Mouse (Mus musculus) megakaryocyte-erythroid progenitor cell, adult 5 weeks (primary cell): ENCODE measurements around the gene Hsd17b6. TPM values are rescaled to one million over a fixed set of nuclear protein-coding genes. Genes with fewer than 3 reads are reported as not detected.

Experiments
- polyA plus RNA-seq: library from polyadenylated mRNA; stranded (reverse); fragments of >175 nt; gene quantifications from 2 replicates; pipeline ENCODE4 v1.2.3, GENCODE M21; 2012

Gene Hsd17b6
- not detected in 2 replicates for polyA plus RNA-seq

DNA sequence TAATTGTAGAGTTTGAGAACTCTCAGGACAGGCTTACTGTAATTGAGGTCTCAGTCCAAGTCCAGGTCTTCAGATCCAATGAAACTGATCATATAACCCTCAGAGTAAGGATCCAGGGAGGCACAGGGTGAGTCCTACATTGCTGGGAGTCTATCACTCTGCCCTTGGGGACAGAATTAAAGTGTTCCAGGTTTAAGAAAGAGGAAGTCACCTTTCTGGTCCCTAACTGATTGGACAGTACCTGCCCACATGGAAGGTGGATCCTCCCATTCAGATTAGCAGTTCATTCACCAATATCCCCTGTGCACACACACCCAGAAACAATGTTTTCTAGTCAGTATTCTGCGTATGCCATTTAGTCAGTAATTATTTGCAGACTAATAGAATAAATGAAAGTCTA, at the start of gene Hsd17b6:
Hsd17b6 (minus strand) TSS at position 166 of the 400 bp plus-strand sequence.

DNA sequence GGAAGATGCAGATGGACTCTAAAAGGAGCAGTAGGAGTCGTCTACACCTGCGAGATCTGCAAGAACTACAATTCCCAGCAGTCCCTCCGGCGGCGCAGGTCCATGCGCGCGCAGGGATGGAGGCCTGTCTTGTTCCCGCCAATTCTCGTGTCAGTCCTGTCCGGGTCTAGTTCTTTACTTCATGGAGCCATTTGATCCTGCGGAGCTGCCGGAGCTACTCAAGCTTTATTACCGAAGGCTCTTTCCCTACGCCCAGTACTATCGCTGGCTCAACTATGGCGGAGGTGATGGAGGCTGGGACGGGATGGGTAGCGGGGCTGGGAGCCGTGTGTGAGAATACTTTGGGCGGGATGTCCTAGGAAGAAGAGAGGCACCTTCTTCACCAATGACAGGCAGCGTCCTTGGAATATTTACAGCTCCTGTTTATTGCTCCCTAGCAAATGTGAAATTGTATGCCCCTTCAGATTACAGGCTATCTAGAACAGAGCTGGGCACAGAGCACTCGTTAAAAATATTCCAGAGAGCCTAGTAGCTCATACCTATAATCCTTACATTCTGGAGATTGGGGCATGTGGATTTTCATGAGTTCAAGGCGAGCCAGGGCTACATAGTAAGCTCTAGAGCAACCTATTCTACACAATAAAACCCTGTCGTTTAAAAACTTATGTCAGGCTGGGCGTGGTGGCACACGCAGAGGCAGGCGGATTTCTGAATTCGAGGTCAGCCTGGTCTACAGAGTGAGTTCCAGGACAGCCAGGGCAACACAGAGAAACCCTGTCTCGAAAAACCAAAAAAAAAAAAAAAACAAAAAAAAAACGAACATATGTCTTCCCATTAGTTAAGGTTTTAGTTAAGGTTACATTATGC, 7.9 kb upstream of the Hsd17b6 start, which contains the start of gene Prim1:
Prim1 (plus strand) TSS at position 101 of the 867 bp plus-strand sequence.

Other genes starting within 250 kb of the Hsd17b6 start
- gene Rdh1, start 247.9 kb downstream of the Hsd17b6 start, polyA plus RNA-seq, result 0.02 TPM in 1 of 2 replicates, not detected in the other
- not detected in 2 replicates for gene Rdh16f1, start 247.8 kb downstream of the Hsd17b6 start, polyA plus RNA-seq
- not detected in 2 replicates for gene Rdh9, start 231.2 kb downstream of the Hsd17b6 start, polyA plus RNA-seq
- 0.03 TPM in 1 of 2 replicates, not detected in the other for gene Rdh16, start 206.5 kb downstream of the Hsd17b6 start, polyA plus RNA-seq
- not detected in 2 replicates for gene Rdh19, start 157.7 kb downstream of the Hsd17b6 start, polyA plus RNA-seq
- gene Rdh16f2, start 141.1 kb downstream of the Hsd17b6 start, polyA plus RNA-seq, result not detected in 2 replicates
- gene Rdh7, start 118.8 kb downstream of the Hsd17b6 start, polyA plus RNA-seq, result not detected in 2 replicates
- not detected in 2 replicates for gene Sdr9c7, start 109.1 kb downstream of the Hsd17b6 start, polyA plus RNA-seq
- 4.3 and 6.6 TPM in 2 replicates for gene Prim1, start 7.6 kb upstream of the Hsd17b6 start, polyA plus RNA-seq
- 157 and 192 TPM in 2 replicates for gene Naca, start 28.0 kb upstream of the Hsd17b6 start, polyA plus RNA-seq
- gene Ptges3, start 51.3 kb upstream of the Hsd17b6 start, polyA plus RNA-seq, result 176 and 198 TPM in 2 replicates
- gene Atp5b, start 75.7 kb upstream of the Hsd17b6 start, polyA plus RNA-seq, result 1,291 and 1,395 TPM in 2 replicates
- gene Baz2a, start 84.0 kb upstream of the Hsd17b6 start, polyA plus RNA-seq, result 22.0 and 31.0 TPM in 2 replicates
- gene Rbms2, start 172.7 kb upstream of the Hsd17b6 start, polyA plus RNA-seq, result 6.4 and 7.7 TPM in 2 replicates
- 1.2 and 2.4 TPM in 2 replicates for gene Gls2, start 186.8 kb upstream of the Hsd17b6 start, polyA plus RNA-seq
- 2.2 and 3.2 TPM in 2 replicates for gene Spryd4, start 204.2 kb upstream of the Hsd17b6 start, polyA plus RNA-seq
- 0.21 and 0.27 TPM in 2 replicates for gene Mip, start 218.2 kb upstream of the Hsd17b6 start, polyA plus RNA-seq
- gene Timeless, start 224.5 kb upstream of the Hsd17b6 start, polyA plus RNA-seq, result 37.8 and 58.1 TPM in 2 replicates
- 0.14 and 0.30 TPM in 2 replicates for gene Apon, start 246.5 kb upstream of the Hsd17b6 start, polyA plus RNA-seq